Mouse (Mus musculus) stomach, postnatal 0 days (tissue): ENCODE measurements at regions not wholly inside any gene's neighbourhood (a gene's known extent, or its start where the extent isn't known, plus 50 kb on each side); places are given as distances from the start of the nearest gene placed in this dataset.
"Not testable (repeated sequence)": the region's sequence is repeated elsewhere in the genome, so short reads cannot be mapped to it uniquely, and the experiment has no call there.

Source experiments
- ATAC-seq: fragments of 200-750 bp; cut with Nextera tagmentation; 2 replicates; pipeline ENCODE4 v1.8.0; 2017; ENCODE audit not compliant: low FRiP score, low TSS enrichment
- DNase-seq: peaks from one replicate; pipeline ENCODE4 v3.0.0-alpha.2; 2016; ENCODE audit warnings: low spot score
- H3K27ac ChIP-seq: fragments of 300-500 bp; sonication (generic); replicated peaks from 2 replicates; pipeline ENCODE4 v1.5.1; 2014; ENCODE audit warnings: mild to moderate bottlenecking, control low read depth
- H3K27me3 ChIP-seq: fragments of 300-500 bp; sonication (generic); 2 replicates; pipeline ENCODE4 v1.6.1; 2014; ENCODE audit warnings: low read length; ENCODE audit not compliant: control insufficient read depth, insufficient read depth
- H3K36me3 ChIP-seq: fragments of 300-500 bp; sonication (generic); 2 replicates; pipeline ENCODE4 v1.6.1; 2014; ENCODE audit warnings: low read length, mixed read lengths; ENCODE audit not compliant: control insufficient read depth, insufficient read depth
- H3K4me1 ChIP-seq: fragments of 300-500 bp; sonication (generic); replicated peaks from 2 replicates; pipeline ENCODE4 v1.6.1; 2014; ENCODE audit warnings: antibody characterized with exemption; ENCODE audit not compliant: control insufficient read depth, insufficient read depth
- H3K4me2 ChIP-seq: fragments of 300-500 bp; sonication (generic); replicated peaks from 2 replicates; pipeline ENCODE4 v1.6.1; 2014; ENCODE audit warnings: low read depth, mild to moderate bottlenecking, control low read depth, moderate library complexity
- H3K4me3 ChIP-seq: fragments of 300-500 bp; sonication (generic); 2 replicates; pipeline ENCODE4 v1.5.1; 2014; ENCODE audit warnings: low read depth, low read length, control low read depth
- H3K9ac ChIP-seq: fragments of 300-500 bp; sonication (generic); 2 replicates; pipeline ENCODE4 v1.6.1; 2014; ENCODE audit warnings: mild to moderate bottlenecking, low read length, control low read depth, mixed read lengths
- H3K9me3 ChIP-seq: fragments of 300-500 bp; sonication (generic); 2 replicates; pipeline ENCODE4 v1.6.1; 2016; ENCODE audit warnings: low read length; ENCODE audit not compliant: control insufficient read depth
- CTCF ChIP-seq: IDR thresholded peaks from 2 replicates; pipeline ENCODE4 v1.5.1; 2016; ENCODE audit warnings: antibody characterized with exemption, low read depth, mild to moderate bottlenecking, moderate library complexity
- EP300 ChIP-seq: optimal IDR thresholded peaks from 2 replicates; pipeline ENCODE3; 2016; ENCODE audit warnings: antibody characterized with exemption
- WGBS: fragments of 180-500 bp; shearing (Covaris S2); extraction: QIAGEN DNeasy Blood & Tissue Kit; methylation state at CpG from one replicate; pipeline ENCODE4 v1.1.7; 2014; 5-methylcytosine and 5-hydroxymethylcytosine counted together

- DNase-seq (no peak), ATAC-seq (no peak)
- Histone ChIP-seq H3K27me3 (no peaks in the 10 kb centered on the region), H3K4me2 (no peak overlapping the region), H3K9me3 (no peaks in the 10 kb centered on the region), H3K4me1 (no peaks in the 10 kb centered on the region), H3K9ac (no peak overlapping the region), H3K36me3 (no peaks in the 10 kb centered on the region), H3K27ac (no peak overlapping the region), H3K4me3 (no peak overlapping the region)
- TF ChIP-seq CTCF (no peak), EP300 (no peak)
- 62% methylated on average over 5 of the region's 5 CpGs for WGBS
Measured at GRCm38 (mm10) chr13:107784971-107785370, 259.3 kb upstream of the Smim15 start.

- DNase-seq (no peak), ATAC-seq (no peak)
- 81% methylated on average over 8 of the region's 8 CpGs for WGBS
- no peak overlapping the region for H3K4me2 ChIP-seq
- no peak overlapping the region for H3K27ac ChIP-seq
- no peak for TF ChIP-seq EP300
- TF ChIP-seq CTCF: no peak
- no peaks in the 10 kb centered on the region for H3K9me3 ChIP-seq
- no peaks in the 10 kb centered on the region for H3K36me3 ChIP-seq
- no peak overlapping the region for H3K9ac ChIP-seq
- no peak overlapping the region for H3K4me3 ChIP-seq
- no peaks in the 10 kb centered on the region for H3K27me3 ChIP-seq
- H3K4me1 ChIP-seq: no peaks in the 10 kb centered on the region
Measured at GRCm38 (mm10) chr13:107781741-107782140, 262.5 kb upstream of the Smim15 start.

GRCm38 (mm10) chr13:107781221-107781620, 263.0 kb upstream of the Smim15 start:
- H3K9me3 ChIP-seq: no peaks in the 10 kb centered on the region
- H3K27me3 ChIP-seq: no peaks in the 10 kb centered on the region
- DNase-seq: no peak
- no peak overlapping the region for H3K4me2 ChIP-seq
- no peaks in the 10 kb centered on the region for H3K36me3 ChIP-seq
- H3K4me3 ChIP-seq: no peak overlapping the region
- TF ChIP-seq CTCF (no peak), EP300 (no peak)
- 89% methylated on average over 2 of the region's 2 CpGs for WGBS
- no peak for ATAC-seq
- H3K9ac ChIP-seq: no peak overlapping the region
- no peak overlapping the region for H3K27ac ChIP-seq
- H3K4me1 ChIP-seq: no peaks in the 10 kb centered on the region

GRCm38 (mm10) chr13:107779591-107779990, 264.7 kb upstream of the Smim15 start:
- no peak for TF ChIP-seq EP300
- ATAC-seq (no peak), DNase-seq (no peak)
- H3K4me1 ChIP-seq: no peaks in the 10 kb centered on the region
- H3K36me3 ChIP-seq: no peaks in the 10 kb centered on the region
- WGBS: 94% methylated on average over 4 of the region's 4 CpGs
- no peak overlapping the region for H3K9ac ChIP-seq
- no peaks in the 10 kb centered on the region for H3K27me3 ChIP-seq
- H3K27ac ChIP-seq: no peak overlapping the region
- no peak overlapping the region for H3K4me2 ChIP-seq
- no peak overlapping the region for H3K4me3 ChIP-seq
- no peaks in the 10 kb centered on the region for H3K9me3 ChIP-seq

GRCm38 (mm10) chr13:107774499-107774898, 269.7 kb upstream of the Smim15 start:
- not testable (repeated sequence) for H3K9ac ChIP-seq, H3K27ac ChIP-seq, H3K4me3 ChIP-seq, H3K9me3 ChIP-seq, ATAC-seq, H3K4me1 ChIP-seq, H3K27me3 ChIP-seq, H3K36me3 ChIP-seq, DNase-seq, H3K4me2 ChIP-seq
- 96% methylated on average over 14 of the region's 19 CpGs for WGBS

- no peaks in the 10 kb centered on the region for H3K9me3 ChIP-seq
- no peak overlapping the region for H3K27ac ChIP-seq
- peaks cover 8% of the 10 kb centered on the region; the same call in 1 of the 2 replicates for H3K36me3 ChIP-seq
- H3K9ac ChIP-seq: no peak overlapping the region
- DNase-seq: no peak
- no peaks in the 10 kb centered on the region for H3K27me3 ChIP-seq
- WGBS: 78% methylated on average over 2 of the region's 2 CpGs
- ATAC-seq: no peak
- H3K4me2 ChIP-seq: no peak overlapping the region
- no peak overlapping the region for H3K4me3 ChIP-seq
- H3K4me1 ChIP-seq: no peaks in the 10 kb centered on the region
- no peak for TF ChIP-seq CTCF
- no peak for TF ChIP-seq EP300
Measured at GRCm38 (mm10) chr13:107767262-107767624, 277.0 kb upstream of the Smim15 start.
